Mouse (Mus musculus) left cerebral cortex, postnatal 25 days (tissue): Measurements from ENCODE around the gene Iars2. TPM values are rescaled to one million over a fixed set of nuclear protein-coding genes. Genes with fewer than 3 reads are reported as not detected.
A peak's percentile ranks its signal among the peaks of the same experiment; 100 is the strongest.
"Not testable (repeated sequence)": the region's sequence is repeated elsewhere in the genome, so short reads cannot be mapped to it uniquely, and the experiment has no call there.

Experiments used
- DNase-seq, 2 experiments: peaks; one replicate each; pipeline ENCODE4 v3.0.0; 2022; ENCODE audit warnings: low spot score in 2 of 2, mixed read lengths in 1 of 2
- intact Hi-C: fragments of 180-260 bp; cut with DNase I; formaldehyde crosslinking; loops from one replicate; pipeline ENCODE4 v1.15.1; 2025
- total RNA-seq, 2 experiments: library from RNA; stranded (reverse); gene quantifications; 2 replicates each; pipeline ENCODE4 v1.2.3; 2021

The Iars2 gene
- total RNA-seq, 2 experiments from 2014 or later, result 29.8 to 31.4 TPM

DNA sequence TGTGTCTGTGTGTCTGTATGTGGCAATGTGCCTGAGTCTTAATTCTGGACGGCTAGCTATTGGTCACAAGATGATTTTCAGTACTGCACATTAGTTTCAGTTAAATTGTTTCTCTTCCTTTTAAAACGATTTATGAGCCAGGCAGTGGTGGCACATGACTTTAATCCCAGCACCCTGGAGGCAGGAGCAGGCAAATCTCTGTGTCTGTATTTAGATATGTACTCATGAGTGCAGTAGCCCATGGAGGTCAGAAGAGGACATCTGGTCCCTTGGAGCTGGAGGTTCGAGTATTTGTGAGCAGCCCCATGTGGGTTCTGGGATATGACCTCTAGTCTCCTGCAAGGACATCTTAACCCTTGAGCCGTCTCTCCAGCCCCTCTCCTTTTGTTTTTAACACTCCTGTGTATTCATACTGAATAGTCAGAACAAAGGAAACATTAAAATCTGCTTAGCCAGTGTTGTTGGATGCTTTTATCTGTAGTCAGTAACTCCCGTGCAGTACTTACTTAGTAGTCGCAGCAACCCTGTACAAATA lies 6.1 kb upstream of the Iars2 start:
- no peak for DNase-seq
- intact Hi-C loops, result no loop called here

DNA sequence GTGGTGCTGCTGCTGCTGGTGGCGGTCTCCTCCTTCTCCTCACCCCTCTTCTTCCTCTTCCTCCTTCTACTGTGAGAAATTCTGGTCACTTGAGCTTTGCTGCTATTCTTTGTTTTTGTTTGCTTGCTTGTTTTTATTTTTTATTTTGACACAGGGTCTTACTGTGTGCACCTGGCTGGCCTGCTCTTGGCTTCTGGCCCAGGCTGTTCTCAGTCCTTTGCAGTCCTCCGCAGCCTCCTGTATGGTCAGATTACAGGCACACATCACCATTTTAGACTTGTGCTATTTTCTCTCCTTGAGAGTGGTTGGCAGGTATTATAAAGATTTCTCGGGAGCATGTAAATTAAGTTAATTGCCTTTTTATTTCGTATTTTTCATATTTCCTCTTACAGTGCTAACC lies 4.9 kb upstream of the Iars2 start:
- DNase-seq, result no peak
- intact Hi-C loops, result no loop called here

DNA sequence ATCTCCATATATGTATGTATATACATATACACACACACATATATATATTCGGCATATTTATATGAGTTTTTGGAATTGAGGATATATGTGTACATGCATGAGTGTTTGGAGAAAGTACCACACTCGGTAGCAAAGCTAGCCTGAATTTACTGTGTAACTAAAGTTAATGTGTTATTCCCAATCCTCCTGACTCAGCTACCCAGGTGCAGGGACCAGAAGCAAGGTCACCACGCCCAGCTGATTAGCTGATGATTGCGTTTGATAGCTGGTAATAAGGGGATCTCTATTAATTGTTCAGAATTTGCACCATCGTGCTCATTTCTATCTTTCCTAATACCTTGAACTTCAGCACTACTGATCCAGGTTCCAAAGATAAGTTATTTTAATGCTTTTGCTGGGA lies 4.5 kb upstream of the Iars2 start:
- DNase-seq, result no peak
- intact Hi-C loops, result loop anchor here (2.0 kb wide), 1 partner anchor 29 kb away; the partner anchor contains the start of gene Eprs

DNA sequence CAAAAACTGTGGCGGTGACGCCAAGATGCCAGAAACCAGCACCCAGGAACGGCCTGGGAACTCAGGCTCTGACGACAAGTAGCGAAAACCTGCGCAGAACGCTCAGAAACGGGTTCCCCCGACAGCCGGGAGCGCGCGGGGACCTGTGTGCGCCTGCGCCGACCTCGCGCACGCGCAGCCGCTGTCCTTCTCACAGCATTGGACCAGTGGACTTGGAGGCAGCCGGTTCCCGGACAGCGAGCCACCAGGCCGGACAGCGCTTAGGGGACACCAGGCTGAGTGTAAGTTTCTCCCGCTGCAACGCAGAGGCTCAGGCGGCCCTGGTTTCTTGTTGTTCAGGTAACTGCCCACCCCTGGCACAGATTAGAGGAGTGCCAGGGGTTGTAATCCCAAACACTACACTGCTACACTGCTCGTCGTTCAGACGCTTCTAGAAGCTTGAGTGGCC lies 2.8 kb upstream of the Iars2 start, which contains the start of gene Bpnt1:
Gene Bpnt1, plus strand, starts transcription at position 167 of the 448 bp plus-strand sequence.
- intact Hi-C loops, result loop anchor here (2.0 kb wide), 1 partner anchor 31 kb away; the partner anchor contains the start of gene Eprs

DNA sequence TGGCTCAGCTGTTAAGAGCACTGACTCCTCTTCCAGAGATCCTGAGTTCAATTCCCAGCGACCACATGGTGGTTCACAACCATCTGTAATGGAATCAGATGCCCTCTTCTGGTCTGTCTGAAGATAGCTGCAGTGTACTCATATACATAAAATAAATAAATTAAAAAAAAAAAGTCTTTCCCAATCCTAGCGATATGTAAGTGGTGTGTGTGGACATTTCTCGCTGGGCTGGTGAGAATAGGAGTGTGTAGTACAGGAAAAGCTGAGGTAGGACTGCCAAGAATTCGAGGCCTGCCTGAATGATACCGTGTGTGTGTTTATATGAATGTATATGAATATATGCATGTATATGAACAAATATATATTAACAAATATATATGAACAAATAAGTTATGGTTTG lies 2.2 kb upstream of the Iars2 start:
- intact Hi-C loops, result no loop called here
- DNase-seq, result no peak

More for the DNA sequence above, 2.8 kb upstream of the Iars2 start, which contains the start of gene Bpnt1:
- DNase-seq, result peak; percentile 89 to 93

DNA sequence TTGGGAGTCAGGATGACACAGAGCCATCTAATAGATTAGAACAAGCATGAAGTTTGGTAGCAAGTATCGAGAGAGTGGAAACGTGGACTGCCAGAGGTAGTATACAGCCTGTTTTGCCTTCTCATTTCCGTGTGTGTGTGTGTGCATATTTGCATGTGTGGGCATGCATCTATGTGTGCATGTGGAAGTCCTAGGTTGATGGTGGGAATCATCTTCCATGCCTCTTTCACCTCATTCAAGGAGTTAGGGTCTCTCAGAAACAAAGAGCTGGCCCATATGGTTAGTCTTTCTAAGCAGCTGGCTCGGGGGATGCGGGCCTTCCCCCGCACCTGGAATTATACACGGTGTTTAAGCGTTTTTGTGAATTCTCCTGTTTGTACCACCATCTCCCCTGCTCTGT lies 655 bp upstream of the Iars2 start:
- intact Hi-C loops, result no loop called here

DNA sequence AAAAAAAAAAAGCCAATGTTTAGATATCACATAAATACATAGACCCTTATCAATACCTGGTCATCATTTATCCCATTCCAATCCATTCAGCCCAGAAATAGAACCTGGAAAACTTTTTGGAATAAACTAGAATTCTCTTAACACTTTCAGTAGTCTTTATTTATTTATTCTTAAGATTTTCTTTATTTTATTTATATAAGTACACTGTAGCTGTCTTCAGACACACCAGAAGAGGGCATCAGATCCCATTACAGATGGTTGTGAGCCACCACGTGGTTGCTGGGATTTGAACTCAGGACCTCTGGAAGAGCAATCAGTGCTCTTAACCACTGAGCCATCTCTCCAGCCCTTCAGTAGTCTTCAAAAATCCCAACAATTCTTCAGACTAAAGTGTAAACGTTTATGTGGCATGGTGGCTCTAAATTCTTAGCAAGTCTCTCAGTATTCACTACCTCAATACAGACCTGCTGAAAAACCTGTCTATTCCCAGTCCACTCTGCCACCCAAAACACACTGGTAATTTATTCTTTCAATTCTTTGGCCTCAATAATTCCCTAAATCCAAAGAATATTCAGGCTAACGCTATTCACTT lies 1.3 kb downstream of the Iars2 start:
- DNase-seq, intact Hi-C loops: not testable (repeated sequence)

More for the DNA sequence above, 655 bp upstream of the Iars2 start:
- DNase-seq, result no peak

DNA sequence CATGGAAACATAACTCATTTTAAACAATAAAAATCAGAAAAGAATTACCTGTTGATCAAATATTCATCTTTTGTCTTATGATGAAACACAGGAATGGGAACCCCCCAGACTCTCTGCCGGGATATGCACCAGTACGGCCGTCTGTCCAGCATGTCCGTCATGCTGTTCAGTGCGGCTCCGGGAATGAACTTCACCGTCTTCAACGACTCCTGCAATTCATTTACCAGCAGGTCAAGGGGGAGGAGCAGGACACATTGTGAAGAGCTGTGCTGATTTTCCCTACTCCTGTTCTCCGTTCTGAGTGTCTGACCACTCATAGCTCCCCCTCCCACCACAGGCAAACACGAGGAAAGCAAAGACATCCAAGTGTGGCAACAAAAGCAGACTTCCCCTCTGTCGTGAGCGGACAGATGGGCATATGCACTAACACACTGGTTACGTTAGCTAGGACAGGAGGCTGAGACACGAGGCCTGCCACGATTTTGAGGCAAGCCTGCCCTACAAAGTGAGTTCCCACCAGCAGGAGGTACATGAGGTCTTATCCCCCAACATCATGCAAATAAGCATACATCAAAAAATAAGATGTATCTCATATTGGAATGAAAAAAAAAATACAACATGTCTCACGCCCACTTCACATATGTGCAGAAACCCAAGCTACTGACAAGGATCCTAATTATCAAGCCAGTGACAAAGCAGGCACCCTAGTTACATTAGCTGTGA lies 13.2 kb downstream of the Iars2 start:
- peak in 1 of 2 experiments; percentile 59 for DNase-seq
- intact Hi-C loops, result no loop called here

DNA sequence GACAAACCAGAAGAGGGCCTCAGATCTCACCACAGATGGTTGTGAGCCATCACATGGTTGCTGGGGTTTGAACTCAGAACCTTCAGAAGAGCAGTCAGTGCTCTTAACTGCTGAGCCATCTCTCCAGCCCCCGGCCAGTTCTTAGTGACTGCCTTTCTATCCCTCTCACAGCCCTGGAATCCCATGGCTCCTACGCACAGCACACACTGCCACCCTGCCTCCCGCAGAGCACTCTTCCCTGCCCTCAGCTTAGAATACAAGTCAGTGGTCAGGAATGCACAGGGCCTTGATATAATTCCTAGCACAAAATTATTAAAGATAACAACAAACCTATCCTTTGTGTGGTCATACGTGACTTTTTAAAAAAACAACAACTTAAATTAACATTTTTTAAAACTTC lies 14.7 kb downstream of the Iars2 start:
- intact Hi-C loops, result no loop called here
- DNase-seq, result no peak

DNA sequence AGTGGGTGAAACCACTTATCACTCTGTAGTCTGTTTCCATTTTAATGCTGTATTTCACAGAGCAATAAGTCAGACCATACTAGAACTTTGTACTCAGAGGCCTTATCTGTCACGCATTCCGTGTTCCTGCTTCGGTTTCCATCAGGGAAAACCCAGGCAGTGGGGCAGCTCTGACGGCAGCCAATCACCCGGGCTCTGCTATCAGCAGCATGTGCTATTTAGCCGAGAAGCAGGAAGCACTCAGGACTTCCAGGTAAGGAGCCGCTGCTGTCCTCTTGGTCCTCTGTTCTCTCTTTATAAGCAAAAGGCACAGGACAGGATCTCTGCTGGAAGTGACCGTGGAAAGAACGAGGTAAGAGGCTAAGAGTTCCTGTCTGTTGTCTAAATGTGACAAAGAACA lies 17.2 kb downstream of the Iars2 start:
- intact Hi-C loops, result no loop called here
- DNase-seq, result no peak

DNA sequence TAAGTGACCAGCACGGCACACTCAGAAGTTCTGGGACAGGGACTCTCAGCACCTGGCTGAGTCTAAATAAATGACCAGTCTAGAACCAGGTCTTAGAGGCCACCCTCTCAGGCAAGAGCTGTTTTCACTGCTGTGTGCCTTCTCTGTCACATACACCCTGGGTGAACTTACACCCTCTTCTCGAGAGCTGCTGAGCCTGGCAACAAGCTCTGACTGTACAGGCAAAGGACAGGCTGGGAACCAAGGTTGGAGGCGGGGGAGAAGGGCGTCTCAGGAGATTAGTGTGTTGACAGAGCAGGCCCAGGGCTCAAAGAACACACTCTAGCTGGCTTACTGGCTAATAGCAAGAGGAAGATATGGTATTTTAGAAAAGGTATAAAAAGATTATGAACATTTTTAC lies 20.3 kb downstream of the Iars2 start:
- no peak for DNase-seq
- intact Hi-C loops, result no loop called here

DNA sequence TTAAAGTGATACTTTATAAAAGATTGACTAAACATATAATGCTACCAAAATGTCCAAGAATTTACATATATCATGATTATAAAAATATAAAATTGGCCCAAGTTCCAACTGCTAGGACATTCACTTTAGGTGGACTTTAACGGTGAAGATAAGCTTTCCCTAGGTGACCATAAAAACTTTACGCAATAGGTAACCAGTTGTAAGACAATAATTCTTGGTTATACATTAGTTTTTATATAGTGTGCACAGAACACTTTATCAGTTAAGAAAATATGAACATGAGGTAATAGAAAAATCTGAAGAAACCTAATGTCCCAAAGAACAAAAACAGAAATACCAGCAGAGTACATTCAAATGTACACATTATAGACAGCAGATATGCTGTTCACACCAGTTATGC lies 20.9 kb downstream of the Iars2 start:
- no peak for DNase-seq
- intact Hi-C loops, result no loop called here

DNA sequence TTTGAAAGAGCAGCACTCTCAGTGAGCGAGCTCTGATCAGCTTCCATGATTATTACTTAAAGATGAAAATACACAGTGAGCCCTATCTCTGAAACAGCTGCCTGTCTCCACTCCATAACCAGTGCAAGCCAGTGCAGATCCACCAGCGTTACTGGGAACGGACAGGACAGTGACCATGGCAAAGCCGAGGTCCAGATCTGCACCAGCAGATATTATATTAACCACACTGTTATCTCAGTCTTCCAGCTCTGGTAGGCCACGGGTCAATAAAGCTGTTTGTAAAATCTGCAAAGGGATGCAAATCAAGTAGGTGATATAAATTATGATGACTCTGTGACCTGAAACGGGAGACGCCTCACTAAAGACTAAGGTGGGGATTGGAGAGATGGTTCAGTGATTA lies 21.6 kb downstream of the Iars2 start:
- no peak for DNase-seq
- intact Hi-C loops, result no loop called here

DNA sequence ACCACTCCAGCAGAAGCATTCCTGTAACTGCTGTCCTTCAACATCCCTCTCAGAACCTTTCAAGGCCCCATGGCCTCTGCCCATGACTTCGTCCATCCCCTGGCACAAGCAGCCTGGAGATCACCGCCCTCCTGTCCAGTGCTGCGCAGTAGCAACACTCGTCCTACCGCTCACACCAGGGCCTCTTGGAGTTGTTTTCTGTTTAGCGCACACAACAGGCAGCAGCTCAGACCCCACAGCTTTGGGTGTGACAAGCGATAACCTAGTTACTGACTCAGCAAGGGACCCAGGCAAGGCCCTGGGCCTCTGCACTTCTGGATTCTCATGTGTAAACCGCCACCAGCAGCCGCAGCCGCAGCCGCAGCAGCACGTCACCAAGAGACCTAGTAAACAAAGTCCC lies 22.4 kb downstream of the Iars2 start:
- no peak for DNase-seq
- intact Hi-C loops, result no loop called here

DNA sequence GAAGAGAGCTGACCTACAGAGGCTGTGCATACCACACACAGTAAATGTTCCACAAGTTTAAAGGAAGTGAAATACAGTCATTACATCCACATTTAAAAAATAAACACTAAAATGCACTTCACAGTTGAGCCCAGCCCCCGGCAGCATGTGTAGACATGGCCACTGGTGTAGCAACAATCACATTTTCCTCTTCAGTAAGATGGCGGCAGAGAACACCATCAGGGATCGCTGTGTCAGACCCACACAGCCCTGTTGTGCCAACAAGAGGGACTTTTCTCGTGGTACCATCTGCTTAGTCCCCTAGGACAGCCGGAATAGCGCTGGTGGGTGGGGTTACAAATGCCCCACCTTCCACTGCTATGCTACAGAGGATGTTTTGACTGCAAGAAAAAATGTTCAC lies 26.4 kb downstream of the Iars2 start:
- intact Hi-C loops, result no loop called here
- no peak for DNase-seq

DNA sequence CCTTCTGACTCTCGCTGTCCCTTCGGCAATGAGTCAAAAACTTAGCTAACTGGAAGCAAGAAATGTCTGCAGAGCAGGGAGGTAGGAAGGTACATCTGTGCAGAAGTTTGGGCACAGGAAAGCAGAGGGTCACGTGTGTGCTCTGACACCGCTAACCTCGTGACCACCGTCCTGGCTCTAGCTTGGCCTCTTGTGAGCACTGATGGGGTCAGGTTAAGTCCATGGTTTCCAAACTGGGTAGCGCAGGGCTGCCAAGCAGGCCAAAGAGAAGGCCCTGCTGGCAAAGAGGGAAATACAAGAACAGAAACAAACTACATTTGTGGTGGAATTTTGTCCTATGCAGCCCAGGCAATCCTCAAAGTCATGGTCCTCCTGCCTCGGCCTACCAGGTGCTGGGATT lies 30.7 kb downstream of the Iars2 start:
- DNase-seq, result no peak
- intact Hi-C loops, result no loop called here

DNA sequence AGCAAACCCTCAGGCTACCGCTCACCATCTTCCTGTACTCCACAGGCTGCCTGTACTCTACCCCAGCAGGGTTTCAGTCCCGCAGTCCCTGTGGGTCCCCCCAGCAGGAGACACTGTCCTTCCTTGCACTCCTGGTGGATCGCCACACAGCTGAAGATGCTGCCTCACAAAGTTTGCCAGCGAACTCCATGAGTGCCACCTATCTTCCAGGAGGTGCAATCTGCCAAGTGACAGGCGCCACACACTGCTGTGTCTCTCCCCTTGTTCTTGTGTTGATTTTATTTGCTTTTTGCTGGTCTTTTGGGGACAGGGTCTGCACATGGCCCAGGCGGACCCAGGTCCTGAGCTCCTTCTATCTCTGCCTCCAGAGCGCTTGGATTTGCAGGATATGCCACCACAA lies 32.3 kb downstream of the Iars2 start:
- no peak for DNase-seq
- intact Hi-C loops, result no loop called here

DNA sequence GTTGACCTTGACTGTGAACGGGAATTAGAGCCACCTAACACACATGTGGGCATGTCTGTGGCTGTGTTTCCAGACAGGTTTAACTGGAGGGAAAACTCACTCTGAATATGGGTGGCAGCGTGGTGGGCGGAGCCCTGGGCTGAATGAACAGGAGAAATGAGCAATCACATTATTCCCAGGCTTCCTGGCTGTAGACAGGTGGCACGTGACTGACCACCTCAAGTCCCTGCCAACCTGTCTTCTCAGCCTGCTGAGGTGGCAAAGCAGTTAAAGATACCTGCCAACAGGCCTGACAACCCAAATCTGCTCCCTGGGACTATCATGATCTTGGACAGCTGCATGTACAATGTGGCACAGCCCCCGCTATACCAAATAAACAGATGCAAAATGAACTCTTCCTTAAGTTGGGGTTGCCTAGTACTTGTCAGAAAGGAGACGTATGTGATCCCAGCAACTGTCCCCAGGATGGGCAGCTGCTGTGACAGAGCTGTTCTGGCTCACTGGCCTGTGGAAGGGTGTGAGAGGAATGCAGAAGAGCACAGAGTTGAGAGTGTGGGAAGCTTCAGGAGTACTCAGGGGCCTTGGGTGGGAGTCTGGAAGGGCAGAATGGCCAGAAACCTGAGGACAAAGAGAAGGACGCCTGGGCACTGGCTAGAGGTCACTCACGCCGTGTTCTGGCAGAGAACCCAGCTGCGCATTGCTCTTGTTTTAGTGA lies 36.4 kb downstream of the Iars2 start:
- no peak for DNase-seq
- intact Hi-C loops, result no loop called here

DNA sequence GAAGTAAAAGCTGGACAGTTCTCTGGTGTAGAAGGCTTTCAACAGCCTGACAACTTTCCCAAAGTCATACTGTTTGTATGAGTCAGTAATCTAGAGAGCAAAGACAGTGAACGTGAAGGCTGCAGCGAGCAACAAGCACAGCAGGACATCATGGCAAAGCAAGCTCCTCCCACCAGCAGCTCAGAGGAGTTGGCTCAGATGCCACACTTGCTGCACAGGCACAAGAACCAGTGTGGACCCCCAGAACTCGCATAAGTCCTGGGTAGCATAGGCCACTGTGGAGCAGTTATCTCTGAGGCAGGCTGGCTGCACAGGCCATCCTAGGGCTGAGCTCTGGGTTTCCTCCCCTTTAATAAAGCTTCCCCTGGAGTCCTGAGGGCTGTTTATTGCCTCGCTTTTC lies 37.9 kb downstream of the Iars2 start:
- intact Hi-C loops, result no loop called here
- DNase-seq, result no peak

DNA sequence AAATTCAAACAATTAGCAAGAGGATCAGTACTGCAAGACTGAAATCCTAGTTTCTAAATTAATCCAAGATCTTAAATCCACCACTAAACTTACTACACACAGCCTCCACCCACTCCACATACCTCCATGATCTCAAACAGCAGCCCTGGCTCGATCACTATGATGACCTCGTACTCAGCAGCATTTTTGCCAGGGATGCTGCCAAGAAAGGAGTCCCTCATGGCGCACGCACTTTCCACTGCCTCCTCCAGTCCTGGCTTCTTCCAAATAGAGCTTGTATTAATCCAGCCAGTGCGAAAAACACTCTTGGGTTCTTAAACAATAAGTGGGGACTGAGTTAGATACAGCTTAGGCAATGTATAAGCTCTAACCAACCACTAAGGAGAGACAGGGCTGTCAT lies 40.0 kb downstream of the Iars2 start:
- intact Hi-C loops, result no loop called here

More for the DNA sequence above, 40.0 kb downstream of the Iars2 start:
- DNase-seq, result no peak
